Mouse (Mus musculus) hindbrain, embryonic 11.5 days (tissue): ENCODE measurements at regions not wholly inside any gene's neighbourhood (a gene's known extent, or its start where the extent isn't known, plus 50 kb on each side); places are given as distances from the start of the nearest gene placed in this dataset.
A peak's percentile ranks its signal among the peaks of the same experiment; 100 is the strongest.

Source experiments
- ATAC-seq: fragments of 200-750 bp; cut with Nextera tagmentation; 2 replicates; pipeline ENCODE4 v1.8.0; 2017; ENCODE audit warnings: mild to moderate bottlenecking, moderate TSS enrichment, moderate library complexity; ENCODE audit not compliant: low FRiP score
- DNase-seq: peaks from one replicate; pipeline ENCODE4 v3.0.0-alpha.2; 2015; ENCODE audit warnings: low spot score
- H3K27ac ChIP-seq: fragments of 300-500 bp; sonication (generic); 2 replicates; pipeline ENCODE4 v1.5.1; 2014; ENCODE audit warnings: mild to moderate bottlenecking, low read depth, low read length
- H3K27me3 ChIP-seq: fragments of 300-500 bp; sonication (generic); 2 replicates; pipeline ENCODE4 v1.6.1; 2014; ENCODE audit warnings: mild to moderate bottlenecking, low read length, moderate library complexity, mixed read lengths; ENCODE audit not compliant: control insufficient read depth, insufficient read depth
- H3K36me3 ChIP-seq: fragments of 300-500 bp; sonication (generic); 2 replicates; pipeline ENCODE4 v1.6.1; 2014; ENCODE audit warnings: mild to moderate bottlenecking, low read length, moderate library complexity, mixed read lengths; ENCODE audit not compliant: control insufficient read depth, insufficient read depth
- H3K4me1 ChIP-seq: fragments of 300-500 bp; sonication (generic); replicated peaks from 2 replicates; pipeline ENCODE4 v1.6.1; 2014; ENCODE audit warnings: low read length, mixed read lengths; ENCODE audit not compliant: control insufficient read depth, insufficient read depth
- H3K4me2 ChIP-seq: fragments of 300-500 bp; sonication (generic); replicated peaks from 2 replicates; pipeline ENCODE4 v1.6.1; 2014; ENCODE audit warnings: mild to moderate bottlenecking, low read depth, low read length
- H3K4me3 ChIP-seq: fragments of 300-500 bp; sonication (generic); 2 replicates; pipeline ENCODE4 v1.5.1; 2014; ENCODE audit warnings: low read depth, low read length
- H3K9ac ChIP-seq: fragments of 300-500 bp; sonication (generic); 2 replicates; pipeline ENCODE4 v1.6.1; 2014; ENCODE audit warnings: low read depth, low read length
- H3K9me3 ChIP-seq: fragments of 300-500 bp; sonication (generic); 2 replicates; pipeline ENCODE4 v1.6.1; 2016; ENCODE audit warnings: low read length; ENCODE audit not compliant: control insufficient read depth
- WGBS: fragments of 180-500 bp; shearing (Covaris S2); extraction: QIAGEN DNeasy Blood & Tissue Kit; methylation state at CpG from one replicate; pipeline ENCODE4 v1.1.7; 2014; 5-methylcytosine and 5-hydroxymethylcytosine counted together

GRCm38 (mm10) chr9:61046517-61046916, 252.2 kb downstream of the Uaca start:
- no peak overlapping the region for H3K9ac ChIP-seq
- no peak overlapping the region for H3K4me3 ChIP-seq
- DNase-seq (peak; percentile 87), ATAC-seq (no peak)
- H3K36me3 ChIP-seq, result no peaks in the 10 kb centered on the region
- peaks cover 2% of the 10 kb centered on the region; the same call in 1 of the 2 replicates for H3K4me1 ChIP-seq
- no peak overlapping the region for H3K27ac ChIP-seq
- H3K27me3 ChIP-seq, result no peaks in the 10 kb centered on the region; the same call in 1 of the 2 replicates
- H3K4me2 ChIP-seq, result no peak overlapping the region
- WGBS, result 25% methylated on average over 7 of the region's 7 CpGs
- H3K9me3 ChIP-seq, result no peaks in the 10 kb centered on the region

DNA sequence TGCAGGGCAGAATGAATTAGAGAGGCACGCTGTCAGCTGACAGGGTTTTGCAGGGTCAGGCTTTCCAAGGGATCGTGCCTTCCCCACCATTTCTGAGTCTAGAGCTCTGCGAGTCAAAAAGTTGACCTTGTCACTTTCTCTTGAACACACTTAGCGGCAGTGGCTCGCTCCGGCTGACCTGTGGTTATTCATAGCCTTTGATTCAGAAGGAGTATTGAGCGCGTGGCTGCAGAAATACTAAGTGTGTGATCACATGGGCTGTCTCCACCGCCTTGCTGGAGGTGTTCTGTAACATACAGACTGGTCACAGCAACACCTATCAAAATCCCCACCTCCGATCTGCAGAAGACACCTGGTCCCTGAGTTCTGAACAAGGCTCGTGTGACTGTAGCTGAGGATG, 252.9 kb downstream of the Uaca start:
- H3K9ac ChIP-seq, result no peak overlapping the region
- H3K27me3 ChIP-seq, result no peaks in the 10 kb centered on the region; the same call in 1 of the 2 replicates
- no peaks in the 10 kb centered on the region for H3K4me1 ChIP-seq
- no peak overlapping the region for H3K27ac ChIP-seq
- ATAC-seq (no peak), DNase-seq (no peak)
- no peaks in the 10 kb centered on the region for H3K36me3 ChIP-seq
- H3K9me3 ChIP-seq, result no peaks in the 10 kb centered on the region
- H3K4me2 ChIP-seq, result no peak overlapping the region
- H3K4me3 ChIP-seq, result no peak overlapping the region
- 81% methylated on average over 11 of the region's 11 CpGs for WGBS

DNA sequence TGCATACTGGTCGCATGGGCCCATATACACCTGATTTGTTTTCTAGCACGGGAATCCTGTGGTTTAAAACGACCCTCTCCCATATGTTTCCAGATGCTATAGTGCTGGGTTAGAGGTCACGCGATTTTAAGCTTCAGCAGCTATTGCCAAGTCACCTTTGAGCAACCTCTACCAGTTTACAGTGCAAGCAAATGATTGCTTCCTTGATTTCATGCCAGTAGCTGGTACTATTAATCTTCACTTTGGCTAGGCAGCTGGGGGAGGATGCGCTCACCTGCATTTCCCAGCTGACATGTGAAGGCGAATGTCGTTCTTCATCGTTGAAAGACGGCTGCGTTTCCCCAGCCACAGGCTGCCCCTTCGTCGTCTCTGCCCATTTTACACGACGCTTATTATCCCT, 254.2 kb downstream of the Uaca start:
- H3K9me3 ChIP-seq, result no peaks in the 10 kb centered on the region
- no peak overlapping the region for H3K4me2 ChIP-seq
- DNase-seq (no peak), ATAC-seq (no peak)
- no peak overlapping the region for H3K4me3 ChIP-seq
- no peaks in the 10 kb centered on the region for H3K36me3 ChIP-seq
- no peaks in the 10 kb centered on the region for H3K4me1 ChIP-seq
- no peak overlapping the region for H3K9ac ChIP-seq
- WGBS, result 74% methylated on average over 15 of the region's 15 CpGs
- no peak overlapping the region for H3K27ac ChIP-seq
- H3K27me3 ChIP-seq, result no peaks in the 10 kb centered on the region; the same call in 1 of the 2 replicates

GRCm38 (mm10) chr9:61052621-61053020, 258.3 kb downstream of the Uaca start:
- no peak overlapping the region for H3K27ac ChIP-seq
- no peak overlapping the region for H3K4me3 ChIP-seq
- WGBS, result 80% methylated on average over 12 of the region's 12 CpGs
- 0 out of 2 replicates have a peak, but pooled peaks cover 11% of the 10 kb centered on the region for H3K4me1 ChIP-seq
- no peaks in the 10 kb centered on the region for H3K36me3 ChIP-seq
- DNase-seq (no peak), ATAC-seq (no peak)
- no peak overlapping the region for H3K4me2 ChIP-seq
- H3K9ac ChIP-seq, result no peak overlapping the region
- no peaks in the 10 kb centered on the region for H3K9me3 ChIP-seq
- H3K27me3 ChIP-seq, result no peaks in the 10 kb centered on the region

DNA sequence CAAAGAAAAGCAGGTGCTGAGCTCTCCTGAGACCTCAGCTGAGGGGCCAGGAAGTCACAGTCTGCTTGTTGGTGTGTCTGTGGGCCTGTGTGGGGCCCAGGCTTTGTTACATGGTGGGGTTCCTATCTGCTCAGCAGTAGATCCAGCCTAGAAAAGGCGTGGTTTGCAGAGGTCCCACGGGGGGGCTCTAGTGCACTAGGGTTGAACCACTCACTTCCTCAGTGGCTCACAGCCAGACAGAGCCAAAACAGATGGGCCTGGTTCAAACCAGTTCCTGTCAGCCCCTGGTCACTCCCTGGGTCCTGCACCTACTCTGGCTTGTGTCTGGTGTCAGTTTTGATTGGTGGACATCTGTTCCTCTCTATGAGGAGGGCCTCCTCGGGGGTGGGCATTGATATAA, 260.1 kb downstream of the Uaca start:
- no peaks in the 10 kb centered on the region for H3K27me3 ChIP-seq
- 0 out of 2 replicates have a peak, but pooled peaks cover 11% of the 10 kb centered on the region for H3K4me1 ChIP-seq
- no peak overlapping the region for H3K27ac ChIP-seq
- ATAC-seq (no peak), DNase-seq (peak; percentile 54)
- H3K9me3 ChIP-seq, result no peaks in the 10 kb centered on the region
- 32% methylated on average over 3 of the region's 3 CpGs for WGBS
- no peak overlapping the region for H3K9ac ChIP-seq
- no peak overlapping the region for H3K4me2 ChIP-seq
- H3K4me3 ChIP-seq, result no peak overlapping the region
- no peaks in the 10 kb centered on the region for H3K36me3 ChIP-seq

DNA sequence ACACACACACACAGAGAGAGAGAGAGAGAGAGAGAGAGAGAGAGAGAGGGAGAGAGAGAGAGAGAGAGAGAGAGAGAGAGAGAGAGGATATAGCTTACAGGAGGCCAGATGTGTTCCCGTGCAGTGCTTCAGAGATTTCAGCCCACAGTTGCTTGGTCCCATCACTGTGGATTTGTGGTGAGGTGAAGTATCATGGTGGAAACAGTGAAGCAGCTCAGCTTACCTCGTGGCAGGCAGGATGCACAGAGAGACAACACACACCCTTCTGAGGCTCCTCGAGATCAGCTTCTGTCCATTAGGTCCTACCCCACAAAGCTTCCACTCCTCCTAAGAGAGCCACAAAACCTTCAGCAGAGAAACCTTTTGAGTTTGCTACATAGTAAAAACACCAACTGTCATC, 261.1 kb downstream of the Uaca start:
- 0 out of 2 replicates have a peak, but pooled peaks cover 11% of the 10 kb centered on the region for H3K4me1 ChIP-seq
- H3K4me2 ChIP-seq, result no peak overlapping the region
- H3K9me3 ChIP-seq, result 0 out of 2 replicates have a peak, but pooled peaks cover 2% of the 10 kb centered on the region
- H3K4me3 ChIP-seq, result no peak overlapping the region
- 86% methylated on average over 3 of the region's 3 CpGs for WGBS
- no peaks in the 10 kb centered on the region for H3K27me3 ChIP-seq
- DNase-seq (no peak), ATAC-seq (no peak)
- H3K36me3 ChIP-seq, result no peaks in the 10 kb centered on the region
- H3K9ac ChIP-seq, result no peak overlapping the region
- no peak overlapping the region for H3K27ac ChIP-seq

- DNase-seq, result no peak
- ATAC-seq, result no peak
- Histone ChIP-seq H3K4me2 (no peak overlapping the region), H3K27me3 (no peaks in the 10 kb centered on the region), H3K9ac (no peak overlapping the region), H3K36me3 (no peaks in the 10 kb centered on the region), H3K9me3 (0 out of 2 replicates have a peak, but pooled peaks cover 2% of the 10 kb centered on the region), H3K27ac (no peak overlapping the region), H3K4me3 (no peak overlapping the region), H3K4me1 (0 out of 2 replicates have a peak, but pooled peaks cover 11% of the 10 kb centered on the region)
- WGBS, result 90% methylated on average over 15 of the region's 15 CpGs
Observed at GRCm38 (mm10) chr9:61055928-61056730, 261.8 kb downstream of the Uaca start.

DNA sequence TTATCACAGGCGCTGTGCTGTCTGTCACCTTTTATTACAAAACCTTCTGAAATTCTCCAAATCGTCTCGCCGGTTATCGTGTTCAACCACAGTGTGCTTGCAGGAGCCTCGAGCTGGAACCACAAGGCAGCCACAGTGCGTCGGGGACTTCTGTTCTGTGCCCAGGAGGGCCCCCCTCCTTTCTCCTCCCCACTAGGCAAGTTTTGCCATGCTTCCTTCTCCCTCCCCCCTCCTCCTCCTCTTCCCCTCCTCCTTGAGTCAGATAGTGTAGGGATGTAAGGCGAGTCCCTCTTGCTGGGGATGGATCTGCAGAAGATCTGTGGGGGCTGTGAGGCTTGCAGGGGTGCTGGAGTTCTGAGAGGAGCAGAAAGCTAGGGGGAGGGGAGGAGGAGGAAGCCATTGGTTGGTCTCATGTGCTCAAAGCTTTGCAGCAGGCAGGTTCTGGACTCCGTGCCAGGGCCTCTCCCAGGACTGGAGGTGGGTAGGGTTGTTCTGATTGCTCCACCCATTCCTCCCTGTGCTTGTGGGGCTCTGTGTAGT, 262.5 kb downstream of the Uaca start:
- no peak for DNase-seq
- H3K9ac ChIP-seq, result no peak overlapping the region
- 0 out of 2 replicates have a peak, but pooled peaks cover 2% of the 10 kb centered on the region for H3K9me3 ChIP-seq
- H3K36me3 ChIP-seq, result no peaks in the 10 kb centered on the region
- no peak overlapping the region for H3K27ac ChIP-seq
- 0 out of 2 replicates have a peak, but pooled peaks cover 11% of the 10 kb centered on the region for H3K4me1 ChIP-seq
- ATAC-seq, result no peak
- H3K4me2 ChIP-seq, result no peak overlapping the region
- no peak overlapping the region for H3K4me3 ChIP-seq
- WGBS, result 59% methylated on average over 10 of the region's 10 CpGs
- H3K27me3 ChIP-seq, result no peaks in the 10 kb centered on the region

DNA sequence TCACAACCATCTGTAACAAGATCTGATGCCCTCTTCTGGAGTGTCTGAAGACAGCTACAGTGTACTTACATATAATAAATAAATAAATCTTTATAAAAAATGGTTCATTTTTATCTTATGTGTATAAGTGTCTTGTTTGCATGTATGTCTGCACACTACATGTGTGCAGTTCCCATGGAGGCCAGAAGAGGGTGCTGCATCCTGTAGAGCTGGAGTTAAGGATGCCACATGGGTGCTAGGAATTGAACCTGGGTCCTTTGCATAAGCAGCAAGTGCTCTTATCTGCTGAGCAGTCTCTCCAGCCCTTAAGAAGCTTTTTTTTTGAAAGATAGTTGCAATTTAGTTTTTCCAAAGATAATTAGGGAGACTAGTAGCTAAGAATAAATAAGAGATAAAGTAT, 264.9 kb downstream of the Uaca start:
- Histone ChIP-seq H3K4me2 (no peak overlapping the region), H3K27ac (no peak overlapping the region), H3K9ac (no peak overlapping the region), H3K9me3 (0 out of 2 replicates have a peak, but pooled peaks cover 2% of the 10 kb centered on the region), H3K4me1 (0 out of 2 replicates have a peak, but pooled peaks cover 11% of the 10 kb centered on the region), H3K27me3 (no peaks in the 10 kb centered on the region), H3K36me3 (no peaks in the 10 kb centered on the region), H3K4me3 (no peak overlapping the region)
- ATAC-seq, result no peak
- no peak for DNase-seq
